Mouse (Mus musculus) lung, adult 2 months (tissue): ENCODE measurements around the gene Ddx21.

Experiments used
- CTCF ChIP-seq: fragments of 200-500 bp; IDR thresholded peaks from 2 replicates; pipeline ENCODE4 v1.5.1; 2011; ENCODE audit warnings: mild to moderate bottlenecking, low read length, control low read depth; ENCODE audit not compliant: insufficient read depth
- POLR2A ChIP-seq: fragments of 200-500 bp; IDR thresholded peaks from 2 replicates; pipeline ENCODE4 v1.6.1; 2011; ENCODE audit warnings: low read depth, mild to moderate bottlenecking, control low read depth, low read length, borderline replicate concordance; ENCODE audit errors: extremely low read depth

- TF ChIP-seq CTCF (no peak), POLR2A (no peak)
Measured at GRCm38 (mm10) chr10:62582263-62582662, 19.8 kb downstream of the Ddx21 start.
